In genomic region chr6:72538562-72539031, GRCm38 (mm10) we compare ENCODE assay signal across 8 mouse cellular contexts. TPM values are rescaled to one million over a fixed set of nuclear protein-coding genes. Genes with fewer than 3 reads are reported as not detected.
DNase-seq lines count a peak whose midpoint lies in the region; ATAC-seq and TF ChIP-seq lines count a peak whose summit lies in the region.

No protein-coding gene starts in this region.

- in situ Hi-C loops in CH12.LX (cut with MboI; ENCODE audit: low pct_ligation_motif_present, low pct_unique_long_range_greater_than_20kb, low sequenced_read_pairs), result loop anchor here (5.0 kb wide), 1 partner anchor 111 kb away; no protein-coding TSS in a partner anchor

- H3K9ac ChIP-seq in CH12.LX (ENCODE audit: insufficient read depth, low read depth), result peak overlapping the region; percentile 15
- H3K9ac ChIP-seq in forebrain, embryonic 11.5 days (ENCODE audit: low read length), result peak overlapping the region; percentile 69
- peak overlapping the region; percentile 46 for H3K9ac ChIP-seq in heart, postnatal 0 days (replicated peaks; ENCODE audit: low read depth, low read length)
- H3K9ac ChIP-seq in liver, embryonic 16.5 days (ENCODE audit: low read depth, low read length), result peak overlapping the region; percentile 47
- H3K9ac ChIP-seq in neural tube, embryonic 13.5 days, result peak overlapping the region; percentile 78

- peak; percentile 89 for ATAC-seq in forebrain, embryonic 11.5 days (replicated peaks; ENCODE audit: low FRiP score)
- ATAC-seq in heart, postnatal 0 days (ENCODE audit: insufficient read depth, low read depth), result peak; percentile 96
- peak; percentile 100 for ATAC-seq in liver, embryonic 16.5 days (ENCODE audit: low read depth)
- peak; percentile 92 for ATAC-seq in neural tube, embryonic 13.5 days (ENCODE audit: low read depth)

- H3K36me3 ChIP-seq in CH12.LX (replicated peaks in 1 of 2; ENCODE audit: control insufficient read depth in 1 of 2, insufficient read depth in 1 of 2, low read length in 1 of 2), result no peaks in the 10 kb centered on the region
- H3K36me3 ChIP-seq in forebrain, embryonic 11.5 days (ENCODE audit: control insufficient read depth, insufficient read depth, low read length), result no peaks in the 10 kb centered on the region
- H3K36me3 ChIP-seq in heart, postnatal 0 days (replicated peaks; ENCODE audit: control insufficient read depth, insufficient read depth, low read length), result no peaks in the 10 kb centered on the region
- H3K36me3 ChIP-seq in liver, embryonic 16.5 days (ENCODE audit: control insufficient read depth, insufficient read depth), result no peaks in the 10 kb centered on the region
- no peaks in the 10 kb centered on the region for H3K36me3 ChIP-seq in neural tube, embryonic 13.5 days
- H3K36me3 ChIP-seq in testis, adult 2 months (ENCODE audit: control insufficient read depth, insufficient read depth, low read length), result no peaks in the 10 kb centered on the region

- peak; percentile 81 for TF ChIP-seq POLR2A in CH12.LX (IDR thresholded peaks at IDR 0.05; ENCODE audit: low read depth, low read length)
- TF ChIP-seq POLR2A in testis, adult 2 months (IDR thresholded peaks at IDR 0.05; ENCODE audit: control insufficient read depth, low read depth, low read length), result peak; percentile 72

- TF ChIP-seq CTCF in CH12.LX (conservative IDR thresholded peaks at IDR 0.05 in 1 of 2, IDR thresholded peaks at IDR 0.05 in 1 of 2; ENCODE audit: low read depth in 2 of 2, low read length in 2 of 2), result no peak
- peak; percentile 10; the same call in 1 of the 2 replicates for TF ChIP-seq CTCF in heart, postnatal 0 days (IDR thresholded peaks at IDR 0.05; ENCODE audit: low read depth)
- no peak for TF ChIP-seq CTCF in testis, adult 2 months (IDR thresholded peaks at IDR 0.05; ENCODE audit: control insufficient read depth, insufficient read depth, insufficient replicate concordance, low read depth, low read length)

- H3K9me3 ChIP-seq in CH12.LX (replicated peaks; ENCODE audit: low read length), result peaks cover 5% of the 10 kb centered on the region
- H3K9me3 ChIP-seq in forebrain, embryonic 11.5 days (ENCODE audit: control insufficient read depth, low read length), result no peaks in the 10 kb centered on the region
- H3K9me3 ChIP-seq in heart, postnatal 0 days (replicated peaks; ENCODE audit: control insufficient read depth, low read length), result no peaks in the 10 kb centered on the region
- no peaks in the 10 kb centered on the region for H3K9me3 ChIP-seq in liver, embryonic 16.5 days (replicated peaks; ENCODE audit: control insufficient read depth, low read length)
- H3K9me3 ChIP-seq in neural tube, embryonic 13.5 days, result no peaks in the 10 kb centered on the region

- no peak for TF ChIP-seq EP300 in CH12.LX (IDR thresholded peaks at IDR 0.05; ENCODE audit: low read length)
- no peak for TF ChIP-seq EP300 in heart, postnatal 0 days (IDR thresholded peaks at IDR 0.05; ENCODE audit: low read depth)

- DNase-seq in CH12.LX (ENCODE audit: extremely low read depth), result peak; percentile 94
- DNase-seq in c-Kit-positive CD71-positive TER-119-negative erythroid progenitor cells, embryonic 14.5 days (ENCODE audit: low read depth), result peak; percentile 85
- peak; percentile 75 for DNase-seq in forebrain, embryonic 11.5 days (ENCODE audit: low spot score)
- DNase-seq in heart, postnatal 0 days (ENCODE audit: low spot score), result peak; percentile 94
- DNase-seq in kidney, postnatal 4 days, result peak; percentile 82 to 90

- TF ChIP-seq RAD21 in CH12.LX (IDR thresholded peaks at IDR 0.05; ENCODE audit: low read depth, low read length), result no peak

- H3K27ac ChIP-seq in CH12.LX (ENCODE audit: insufficient read depth, low read depth), result no peak overlapping the region
- no peak overlapping the region for H3K27ac ChIP-seq in forebrain, embryonic 11.5 days (ENCODE audit: low read depth, low read length)
- peak overlapping the region; percentile 40 for H3K27ac ChIP-seq in heart, postnatal 0 days (ENCODE audit: low read depth)
- H3K27ac ChIP-seq in liver, embryonic 16.5 days (ENCODE audit: low read length), result no peak overlapping the region
- peak overlapping the region; percentile 25 for H3K27ac ChIP-seq in neural tube, embryonic 13.5 days (replicated peaks)
- H3K27ac ChIP-seq in testis, adult 2 months (ENCODE audit: control insufficient read depth, insufficient read depth, low read depth, low read length), result peak overlapping the region; percentile 71

- no peaks in the 10 kb centered on the region for H3K27me3 ChIP-seq in CH12.LX (replicated peaks)
- no peaks in the 10 kb centered on the region for H3K27me3 ChIP-seq in forebrain, embryonic 11.5 days (ENCODE audit: control insufficient read depth, insufficient read depth, low read length)
- H3K27me3 ChIP-seq in heart, postnatal 0 days (ENCODE audit: control insufficient read depth, insufficient read depth, low read length), result no peaks in the 10 kb centered on the region
- H3K27me3 ChIP-seq in liver, embryonic 16.5 days (ENCODE audit: control insufficient read depth, insufficient read depth, low read depth, low read length), result no peaks in the 10 kb centered on the region
- H3K27me3 ChIP-seq in neural tube, embryonic 13.5 days, result no peaks in the 10 kb centered on the region
- H3K27me3 ChIP-seq in testis, adult 2 months (ENCODE audit: control insufficient read depth, insufficient read depth, low read length), result no peaks in the 10 kb centered on the region

- H3K4me1 ChIP-seq in CH12.LX (ENCODE audit: control insufficient read depth in 1 of 2, insufficient read depth in 2 of 2), result peaks cover 4 to 39% of the 10 kb centered on the region in 2 experiments; a peak in 3 of 4 replicates
- peaks cover 5% of the 10 kb centered on the region; the same call in 1 of the 2 replicates for H3K4me1 ChIP-seq in forebrain, embryonic 11.5 days (replicated peaks; ENCODE audit: control insufficient read depth, insufficient read depth, low read length)
- no peaks in the 10 kb centered on the region; the same call in 1 of the 2 replicates for H3K4me1 ChIP-seq in heart, postnatal 0 days (ENCODE audit: control insufficient read depth, insufficient read depth)
- peaks cover 6% of the 10 kb centered on the region for H3K4me1 ChIP-seq in liver, embryonic 16.5 days (ENCODE audit: control insufficient read depth, low read depth, low read length)
- peaks cover 29% of the 10 kb centered on the region for H3K4me1 ChIP-seq in neural tube, embryonic 13.5 days (replicated peaks)
- peaks cover 12% of the 10 kb centered on the region for H3K4me1 ChIP-seq in testis, adult 2 months (ENCODE audit: control insufficient read depth, insufficient read depth, low read length)

- dilution Hi-C loops in CH12.LX (cut with MboI; ENCODE audit: extremely low pct_ligation_motif_present, extremely low pct_unique_long_range_greater_than_20kb, low sequenced_read_pairs), result no loop called here

- H3K4me2 ChIP-seq in CH12.LX (ENCODE audit: insufficient read depth, low read depth, poor library complexity, severe bottlenecking), result peak overlapping the region; percentile 58
- peak overlapping the region; percentile 84 for H3K4me2 ChIP-seq in forebrain, embryonic 11.5 days (ENCODE audit: low read depth, low read length, severe bottlenecking)
- H3K4me2 ChIP-seq in heart, postnatal 0 days (ENCODE audit: low read depth, low read length), result peak overlapping the region; percentile 73
- peak overlapping the region; percentile 57 for H3K4me2 ChIP-seq in liver, embryonic 16.5 days (ENCODE audit: low read depth, low read length)
- peak overlapping the region; percentile 75 for H3K4me2 ChIP-seq in neural tube, embryonic 13.5 days

- WGBS in forebrain, embryonic 11.5 days, result 2% methylated on average over 16 of the region's 16 CpGs
- 1% methylated on average over 16 of the region's 16 CpGs for WGBS in heart, postnatal 0 days
- 3% methylated on average over 16 of the region's 16 CpGs for WGBS in liver, embryonic 16.5 days (ENCODE audit: insufficient replicate concordance)
- 2% methylated on average over 16 of the region's 16 CpGs for WGBS in neural tube, embryonic 13.5 days

- H3K79me2 ChIP-seq in CH12.LX (replicated peaks; ENCODE audit: control insufficient read depth, extremely low read depth, insufficient read depth, poor library complexity, severe bottlenecking), result no peaks in the 10 kb centered on the region

- H3K4me3 ChIP-seq in CH12.LX (replicated peaks in 1 of 3; ENCODE audit: low read depth in 2 of 3, low read length in 2 of 3, poor library complexity in 1 of 3), result peak overlapping the region; percentile 36 to 53 (median 52)
- peak overlapping the region; percentile 47 for H3K4me3 ChIP-seq in forebrain, embryonic 11.5 days (ENCODE audit: low read depth, low read length)
- H3K4me3 ChIP-seq in heart, postnatal 0 days (ENCODE audit: low read depth, low read length), result peak overlapping the region; percentile 55
- peak overlapping the region; percentile 62 for H3K4me3 ChIP-seq in liver, embryonic 16.5 days (ENCODE audit: low read depth, low read length)
- peak overlapping the region; percentile 53 for H3K4me3 ChIP-seq in neural tube, embryonic 13.5 days
- H3K4me3 ChIP-seq in testis, adult 2 months (ENCODE audit: control insufficient read depth, low read depth, low read length), result peak overlapping the region; percentile 79

RNA-seq across cellular contexts. Expression of gene Capg, which starts 5.6 kb away (rescaled TPM):
- 211 and 264 TPM in 2 replicates for total RNA-seq in CH12.LX (2012; rRNA removed)
- 174 and 175 TPM in 2 replicates for total RNA-seq in CH12.LX (2014; rRNA removed)
- 196 and 201 TPM in 2 replicates for polyA plus RNA-seq in CH12.LX (2012; ENCODE audit: insufficient read length, low read depth)
- polyA plus RNA-seq in forebrain, embryonic 11.5 days (2014; fragmentation: Nextera tagmentation; extraction: Ambion mirVana), result 7.1 and 8.4 TPM in 2 replicates
- 25.1 and 53.6 TPM in 2 replicates for total RNA-seq in heart, postnatal 0 days (2014; rRNA removed; ENCODE audit: low replicate concordance)
- 24.9 and 25.9 TPM in 2 replicates for polyA plus RNA-seq in heart, postnatal 0 days (2015; fragmentation: Nextera tagmentation; extraction: Ambion mirVana)
- polyA plus RNA-seq in liver, embryonic 16.5 days (2015; fragmentation: Nextera tagmentation; extraction: Ambion mirVana), result 18.8 and 20.3 TPM in 2 replicates
- 11.9 and 12.9 TPM in 2 replicates for polyA plus RNA-seq in neural tube, embryonic 13.5 days (2015; fragmentation: Nextera tagmentation; extraction: Ambion mirVana)
- polyA plus RNA-seq in testis, adult 2 months (2012; rRNA removed), result 1.3 and 4.1 TPM in 2 replicates

RNA-seq across cellular contexts. Expression of gene Sh2d6, which starts 17.1 kb away (rescaled TPM):
- total RNA-seq in CH12.LX (2012; rRNA removed) (0.50 and 1.7 TPM in 2 replicates), CH12.LX (2014; rRNA removed) (0.78 and 1.1 TPM in 2 replicates)
- 4.3 and 4.9 TPM in 2 replicates for polyA plus RNA-seq in CH12.LX (2012; ENCODE audit: insufficient read length, low read depth)
- polyA plus RNA-seq in forebrain, embryonic 11.5 days (2014; fragmentation: Nextera tagmentation; extraction: Ambion mirVana), result 0.36 and 0.51 TPM in 2 replicates
- not detected in 2 replicates for total RNA-seq in heart, postnatal 0 days (2014; rRNA removed; ENCODE audit: low replicate concordance)
- not detected in 2 replicates for polyA plus RNA-seq in heart, postnatal 0 days (2015; fragmentation: Nextera tagmentation; extraction: Ambion mirVana)
- not detected in 2 replicates for polyA plus RNA-seq in liver, embryonic 16.5 days (2015; fragmentation: Nextera tagmentation; extraction: Ambion mirVana)
- polyA plus RNA-seq in neural tube, embryonic 13.5 days (2015; fragmentation: Nextera tagmentation; extraction: Ambion mirVana), result 0.36 and 0.55 TPM in 2 replicates
- polyA plus RNA-seq in testis, adult 2 months (2012; rRNA removed), result 76.8 and 77.0 TPM in 2 replicates

RNA-seq across cellular contexts. Expression of gene Elmod3, which starts 59.6 kb away (rescaled TPM):
- total RNA-seq in CH12.LX (2012; rRNA removed) (4.7 and 7.1 TPM in 2 replicates), CH12.LX (2014; rRNA removed) (4.0 and 4.2 TPM in 2 replicates)
- polyA plus RNA-seq in CH12.LX (2012; ENCODE audit: insufficient read length, low read depth), result 9.0 TPM in 2 replicates
- 15.8 and 16.5 TPM in 2 replicates for polyA plus RNA-seq in forebrain, embryonic 11.5 days (2014; fragmentation: Nextera tagmentation; extraction: Ambion mirVana)
- 21.9 and 30.9 TPM in 2 replicates for total RNA-seq in heart, postnatal 0 days (2014; rRNA removed; ENCODE audit: low replicate concordance)
- polyA plus RNA-seq in heart, postnatal 0 days (2015; fragmentation: Nextera tagmentation; extraction: Ambion mirVana), result 17.6 and 18.6 TPM in 2 replicates
- 4.5 and 4.7 TPM in 2 replicates for polyA plus RNA-seq in liver, embryonic 16.5 days (2015; fragmentation: Nextera tagmentation; extraction: Ambion mirVana)
- polyA plus RNA-seq in neural tube, embryonic 13.5 days (2015; fragmentation: Nextera tagmentation; extraction: Ambion mirVana), result 17.5 and 18.9 TPM in 2 replicates
- polyA plus RNA-seq in testis, adult 2 months (2012; rRNA removed), result 40.2 and 46.0 TPM in 2 replicates

RNA-seq across cellular contexts. Expression of gene Retsat, which starts 59.7 kb away (rescaled TPM):
- total RNA-seq in CH12.LX (2012; rRNA removed) (12.5 and 15.6 TPM in 2 replicates), CH12.LX (2014; rRNA removed) (14.0 and 15.5 TPM in 2 replicates)
- polyA plus RNA-seq in CH12.LX (2012; ENCODE audit: insufficient read length, low read depth), result 27.7 and 28.6 TPM in 2 replicates
- 5.3 and 6.3 TPM in 2 replicates for polyA plus RNA-seq in forebrain, embryonic 11.5 days (2014; fragmentation: Nextera tagmentation; extraction: Ambion mirVana)
- 21.8 and 41.8 TPM in 2 replicates for total RNA-seq in heart, postnatal 0 days (2014; rRNA removed; ENCODE audit: low replicate concordance)
- polyA plus RNA-seq in heart, postnatal 0 days (2015; fragmentation: Nextera tagmentation; extraction: Ambion mirVana), result 64.4 and 69.1 TPM in 2 replicates
- 17.6 and 21.5 TPM in 2 replicates for polyA plus RNA-seq in liver, embryonic 16.5 days (2015; fragmentation: Nextera tagmentation; extraction: Ambion mirVana)
- 5.3 and 5.4 TPM in 2 replicates for polyA plus RNA-seq in neural tube, embryonic 13.5 days (2015; fragmentation: Nextera tagmentation; extraction: Ambion mirVana)
- 9.4 and 11.0 TPM in 2 replicates for polyA plus RNA-seq in testis, adult 2 months (2012; rRNA removed)

Comparison
In these comparisons a context has a peak if more than half of its experiments do, and no peak if none do; other contexts are left out.
1. H3K27ac ChIP-seq: peak in heart, postnatal 0 days (single experiment), neural tube, embryonic 13.5 days (single experiment) and testis, adult 2 months (single experiment); none in CH12.LX (single experiment), forebrain, embryonic 11.5 days (single experiment) and liver, embryonic 16.5 days (single experiment).
2. H3K9ac ChIP-seq: peak in every context shown above with its lines; median percentile 78 in neural tube, embryonic 13.5 days; 69 in forebrain, embryonic 11.5 days; 47 in liver, embryonic 16.5 days; 46 in heart, postnatal 0 days; 15 in CH12.LX.
3. RNA of gene Sh2d6, which starts 17.1 kb away (polyA plus RNA-seq): 76.8 to 77.0 TPM in testis, adult 2 months; 4.3 to 4.9 TPM in CH12.LX, 0.36 to 0.51 TPM in forebrain, embryonic 11.5 days, 0.36 to 0.55 TPM in neural tube, embryonic 13.5 days, not detected in heart, postnatal 0 days and not detected in liver, embryonic 16.5 days; every median in the first group is over 10 times any median in the second.
4. Peak in every context shown above with its lines, with median percentiles within 50 percentile points of each other: DNase-seq, H3K4me2 ChIP-seq, H3K4me3 ChIP-seq and ATAC-seq.